Mouse (Mus musculus) myocyte (in vitro differentiated cells): ENCODE measurements around the gene Pax5.

Experiments used
- CEBPB ChIP-seq: IDR thresholded peaks from 2 replicates; pipeline ENCODE4 v1.6.1; 2011; ENCODE audit warnings: mild to moderate bottlenecking, moderate library complexity; ENCODE audit not compliant: poor library complexity, insufficient read depth, severe bottlenecking
- E2F4 ChIP-seq: IDR thresholded peaks from one replicate; pipeline ENCODE4 v1.6.1; 2011; ENCODE audit warnings: mild to moderate bottlenecking, control low read depth, moderate library complexity; ENCODE audit not compliant: insufficient read depth
- MAX ChIP-seq: IDR thresholded peaks from one replicate; pipeline ENCODE4 v1.6.1; 2011; ENCODE audit warnings: low read depth, mild to moderate bottlenecking, control low read depth
- MYOD1 ChIP-seq, 3 experiments: IDR thresholded peaks; one replicate each; pipeline ENCODE4 v1.6.1; 2011; ENCODE audit warnings: control low read depth in 2 of 3, low read depth in 2 of 3, mild to moderate bottlenecking in 2 of 3, moderate library complexity in 1 of 3; ENCODE audit not compliant: insufficient read length in 2 of 3, control insufficient read depth in 1 of 3
- MYOG ChIP-seq, 3 experiments: IDR thresholded peaks; one replicate each; pipeline ENCODE4 v1.6.1; 2011; ENCODE audit warnings: control low read depth in 2 of 3, low read depth in 2 of 3, mild to moderate bottlenecking in 2 of 3; ENCODE audit not compliant: insufficient read length in 2 of 3, control insufficient read depth in 1 of 3, insufficient read depth in 1 of 3
- POLR2A ChIP-seq: IDR thresholded peaks from one replicate; pipeline ENCODE4 v1.6.1; 2011; ENCODE audit warnings: low read depth, mild to moderate bottlenecking, control low read depth, moderate library complexity; ENCODE audit not compliant: insufficient read length
- POLR2AphosphoS2 ChIP-seq: IDR thresholded peaks from one replicate; pipeline ENCODE4 v1.6.1; 2011; ENCODE audit warnings: low read depth, control low read depth; ENCODE audit not compliant: insufficient read length
- REST ChIP-seq: IDR thresholded peaks from one replicate; pipeline ENCODE4 v1.6.1; 2011; ENCODE audit warnings: mild to moderate bottlenecking, control low read depth, moderate library complexity; ENCODE audit not compliant: insufficient read depth, insufficient read length
- TCF12 ChIP-seq: IDR thresholded peaks from one replicate; pipeline ENCODE4 v1.6.1; 2011; ENCODE audit warnings: mild to moderate bottlenecking, control low read depth; ENCODE audit not compliant: poor library complexity, insufficient read depth, severe bottlenecking
- TCF3 ChIP-seq: IDR thresholded peaks from one replicate; pipeline ENCODE4 v1.6.1; 2011; ENCODE audit warnings: low read depth, control low read depth; ENCODE audit not compliant: insufficient read length
- USF1 ChIP-seq: IDR thresholded peaks from one replicate; pipeline ENCODE4 v1.6.1; 2011; ENCODE audit warnings: low read depth, mild to moderate bottlenecking, control low read depth, moderate library complexity

DNA sequence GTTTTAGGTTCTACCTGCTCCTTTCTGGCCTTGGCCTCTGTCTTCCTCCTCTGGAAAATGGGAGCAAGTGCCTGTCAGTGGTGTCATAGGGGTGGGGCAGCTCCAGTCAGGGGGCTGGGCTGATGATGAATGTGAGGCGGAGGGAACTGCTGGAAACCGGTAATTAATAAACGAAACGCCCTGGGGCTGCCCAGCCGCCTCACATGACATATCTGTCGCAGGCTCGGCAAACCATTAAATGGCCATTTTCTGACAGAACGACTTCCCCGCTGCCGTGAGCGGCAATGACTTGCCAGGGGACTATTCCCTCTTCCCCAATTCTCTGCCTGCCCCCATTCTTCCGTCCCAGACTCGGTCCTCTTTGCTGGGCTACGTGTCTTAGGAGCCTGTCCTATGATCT, 202.4 kb downstream of the Pax5 start:
- TF ChIP-seq MYOD1 (IDR thresholded peaks at IDR 0.05; ENCODE audit: control insufficient read depth in 1 of 3, insufficient read length in 2 of 3, low read depth in 2 of 3) (no peak), POLR2A (no peak), E2F4 (no peak), MAX (no peak), TCF12 (no peak), USF1 (no peak), MYOG (IDR thresholded peaks at IDR 0.05; ENCODE audit: control insufficient read depth in 1 of 3, insufficient read depth in 1 of 3, insufficient read length in 2 of 3, low read depth in 2 of 3) (no peak), CEBPB (no peak), POLR2AphosphoS2 (no peak), TCF3 (no peak), REST (no peak)
